Mouse (Mus musculus) left cerebral cortex, adult 8-10 months (tissue): ENCODE data around the gene Pnisr. TPM values are rescaled to one million over a fixed set of nuclear protein-coding genes. Genes with fewer than 3 reads are reported as not detected.

Experiments used
- DNase-seq, 2 experiments: peaks; one replicate each; pipeline ENCODE4 v3.0.0; 2022; ENCODE audit warnings: low spot score in 2 of 2
- total RNA-seq, 4 experiments: library from RNA; stranded (reverse); gene quantifications; 2 replicates each; pipeline ENCODE4 v1.2.4; 2022

The Pnisr gene
- total RNA-seq = 100 to 1,000 TPM; 150 to 198 (median 173) TPM

- DNase-seq = peak; percentile 90 to 96
These were observed at the start of gene Pnisr for GRCm38 (mm10) chr4:21847481-21848286. Gene Pnisr, plus strand, starts transcription at chr4:21847583.

DNA sequence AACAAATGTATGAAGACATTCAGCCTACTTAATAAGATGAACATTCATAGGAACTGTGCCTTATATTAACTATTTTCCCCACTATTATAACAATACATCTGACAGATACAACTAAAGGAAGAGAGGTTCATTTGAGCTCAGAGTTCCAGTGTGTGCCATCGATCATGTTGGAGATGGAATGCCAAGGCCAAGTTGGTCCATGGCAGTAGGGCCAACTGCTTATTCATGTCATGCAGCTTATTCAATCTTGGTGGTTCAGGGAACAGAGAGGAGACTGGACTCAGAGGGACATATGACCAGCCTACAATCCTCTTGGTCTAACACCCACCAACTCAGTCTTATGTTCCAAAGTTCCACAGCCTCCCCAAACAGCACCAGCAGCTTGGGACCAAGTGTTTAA is 46.4 kb upstream of the Pnisr start:
- no peak for DNase-seq

GRCm38 (mm10) chr4:21801620-21802019 is 45.8 kb upstream of the Pnisr start:
- DNase-seq = no peak

DNA sequence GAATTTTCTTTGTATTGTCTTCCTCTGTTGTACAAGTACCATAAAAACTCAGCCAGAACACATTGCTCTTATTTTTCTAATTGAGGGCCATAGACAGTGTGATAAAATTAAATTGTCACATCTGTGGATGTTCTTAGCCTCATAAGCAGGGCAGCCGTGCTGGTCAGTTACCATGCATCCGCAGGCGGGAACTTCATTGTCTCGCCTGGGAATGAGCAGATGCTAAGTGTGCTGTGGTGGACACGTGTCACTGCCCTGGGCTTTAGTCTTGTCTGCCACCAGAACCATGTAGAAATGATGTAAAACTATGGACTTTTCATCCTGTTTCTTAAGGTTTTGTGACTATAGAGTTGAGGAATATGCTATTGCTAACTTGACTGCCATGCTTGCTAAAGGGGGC is 40.2 kb upstream of the Pnisr start:
- no peak for DNase-seq

- no peak for DNase-seq
These were observed 36.8 kb upstream of the Pnisr start for GRCm38 (mm10) chr4:21810608-21811007.

GRCm38 (mm10) chr4:21812635-21813034 is 34.7 kb upstream of the Pnisr start:
- no peak for DNase-seq

GRCm38 (mm10) chr4:21814029-21814428 is 33.4 kb upstream of the Pnisr start:
- DNase-seq = peak in 1 of 2 experiments; percentile 20

GRCm38 (mm10) chr4:21826616-21827015 is 20.8 kb upstream of the Pnisr start:
- DNase-seq = no peak

- no peak for DNase-seq
These were observed 14.5 kb upstream of the Pnisr start for GRCm38 (mm10) chr4:21832844-21833243.

GRCm38 (mm10) chr4:21848287-21848630 is 876 bp downstream of the Pnisr start:
- DNase-seq = peak; percentile 80 to 86

- no peak for DNase-seq
These were observed 10.1 kb downstream of the Pnisr start for GRCm38 (mm10) chr4:21857481-21857880.

DNA sequence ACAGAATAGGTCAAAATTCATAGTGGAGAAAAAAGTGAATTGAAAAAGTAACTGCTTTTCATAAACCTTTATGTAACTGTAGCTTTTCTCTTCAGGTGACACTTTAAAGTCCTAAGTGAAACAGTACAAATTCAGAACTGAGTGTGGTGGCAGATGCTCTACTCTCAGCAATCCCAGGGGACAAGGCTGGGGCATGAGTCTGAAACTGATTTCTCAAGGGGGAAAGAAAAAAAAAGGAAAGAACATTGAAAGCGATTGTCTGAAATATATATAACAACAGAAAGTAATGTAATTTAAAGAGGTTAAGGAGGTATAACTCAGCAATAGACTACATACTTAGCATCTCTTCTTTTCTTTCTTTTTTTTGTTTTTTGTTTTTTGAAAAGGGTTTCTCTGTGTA is 17.8 kb downstream of the Pnisr start:
- DNase-seq = no peak

DNA sequence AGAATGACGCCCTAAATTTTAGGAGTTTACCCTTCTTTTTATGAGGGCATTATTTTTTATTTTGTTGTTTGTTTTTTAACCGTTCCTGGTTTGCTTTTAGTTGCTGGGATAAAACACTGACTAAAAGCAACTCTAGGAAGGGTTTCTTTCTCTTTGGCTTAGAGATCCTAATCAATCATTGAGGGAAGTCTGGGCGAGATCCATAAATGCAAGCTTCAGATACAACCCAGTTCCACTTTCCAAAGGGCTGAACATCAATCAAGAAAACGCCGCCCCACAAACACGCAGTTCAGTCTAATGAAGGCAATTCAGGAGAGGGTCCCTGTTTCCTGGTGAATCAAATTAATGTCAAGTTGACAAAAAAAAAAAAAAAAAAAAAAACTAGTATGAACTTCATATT is 31.4 kb downstream of the Pnisr start:
- DNase-seq = no peak

DNA sequence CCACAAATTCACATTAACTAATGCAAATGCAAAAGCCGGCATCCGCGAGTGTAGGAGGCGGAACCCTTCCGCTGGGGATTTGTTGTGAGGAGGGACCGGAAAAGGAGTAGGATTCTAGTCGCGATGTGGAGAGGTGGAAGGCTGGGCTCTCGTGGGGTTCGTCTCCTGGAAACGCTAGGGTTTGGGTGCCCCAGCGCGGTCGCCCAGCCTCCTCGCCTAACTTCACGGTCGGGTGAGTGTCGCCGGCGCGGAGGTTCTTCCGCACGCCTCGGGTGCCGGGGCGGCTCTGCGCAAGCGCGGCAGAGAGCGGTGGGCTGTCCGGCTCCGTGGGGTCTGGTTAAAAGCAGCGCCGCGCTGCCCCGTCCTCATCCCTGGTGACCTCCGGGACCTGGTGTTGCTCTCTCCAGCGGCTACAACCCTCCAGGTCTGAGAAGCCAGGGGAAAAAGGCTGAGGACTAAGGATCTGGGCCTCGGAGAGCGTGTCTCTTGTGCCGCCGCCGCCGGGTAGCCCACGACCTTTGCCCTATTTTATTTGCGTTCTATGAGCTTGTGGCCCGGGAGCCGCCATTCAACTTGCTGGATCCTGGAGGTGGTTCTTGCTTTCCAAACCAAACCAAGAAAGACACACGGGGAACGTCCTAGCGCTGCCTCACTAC is 32.3 kb downstream of the Pnisr start, which contains the start of gene Coq3:
Gene Coq3 (plus strand): TSS at position 109 of the 656 bp plus-strand sequence.
- DNase-seq = peak; percentile 80 to 82

- no peak for DNase-seq
These were observed 35.4 kb downstream of the Pnisr start for GRCm38 (mm10) chr4:21882806-21883205.

DNA sequence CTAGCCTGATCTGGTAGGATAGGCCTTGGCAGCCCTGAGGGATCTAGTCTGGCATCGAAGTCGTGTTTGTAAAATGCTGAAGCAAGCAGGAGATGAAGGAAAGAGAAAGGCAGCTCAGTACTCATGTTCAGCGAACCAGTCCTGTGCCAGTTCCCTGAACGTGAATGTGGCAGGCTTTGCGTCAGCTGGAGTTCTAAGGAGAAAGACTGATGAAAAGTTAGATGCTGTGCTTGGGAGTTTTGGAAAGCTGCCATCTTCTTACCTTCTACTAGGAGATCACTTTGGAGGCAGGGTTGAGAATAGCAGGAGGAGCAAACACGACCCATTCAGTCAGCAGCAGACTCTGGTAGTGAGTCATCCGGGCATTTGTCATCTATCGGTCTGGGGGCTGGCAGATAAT is 38.4 kb downstream of the Pnisr start:
- no peak for DNase-seq

Other genes with a start within 250 kb of the Pnisr start
- under 1 TPM in 1 of 4 experiments, not detected in 3; 0.15 TPM for gene Prdm13, start 161.6 kb upstream of the Pnisr start, total RNA-seq
- gene Ccnc, start 119.9 kb upstream of the Pnisr start, total RNA-seq = 10 to 100 TPM; 31.8 to 37.5 (median 32.8) TPM
- gene Usp45, start 80.4 kb upstream of the Pnisr start, total RNA-seq = 10 to 100 TPM; 42.2 to 48.4 (median 46.9) TPM
- 10 to 100 TPM; 24.4 to 26.5 (median 25.7) TPM for gene Tstd3, start 80.4 kb upstream of the Pnisr start, total RNA-seq
- 10 to 100 TPM; 12.4 to 14.7 (median 13.7) TPM for gene Coq3, start 32.1 kb downstream of the Pnisr start, total RNA-seq
- gene Faxc, start 83.7 kb downstream of the Pnisr start, total RNA-seq = 10 to 100 TPM; 62.5 to 75.9 (median 68.3) TPM